Mouse (Mus musculus) midbrain, embryonic 14.5 days (tissue): ENCODE results near the gene Gpnmb. TPM values are rescaled to one million over a fixed set of nuclear protein-coding genes. Genes with fewer than 3 reads are reported as not detected.

Experiments used
- ATAC-seq: fragments of 200-750 bp; cut with Nextera tagmentation; 2 replicates; pipeline ENCODE4 v1.8.0; 2017; ENCODE audit warnings: moderate number of reproducible peaks, moderate library complexity; ENCODE audit not compliant: low FRiP score, low TSS enrichment
- DNase-seq: peaks from one replicate; pipeline ENCODE4 v3.0.0-alpha.2; 2015
- H3K27ac ChIP-seq: fragments of 300-500 bp; sonication (generic); replicated peaks from 2 replicates; pipeline ENCODE4 v1.5.1; 2014; ENCODE audit warnings: mild to moderate bottlenecking, low read depth, low read length, moderate library complexity
- H3K27me3 ChIP-seq: fragments of 300-500 bp; sonication (generic); 2 replicates; pipeline ENCODE4 v1.6.1; 2014; ENCODE audit warnings: low read length, control low read depth, mixed read lengths; ENCODE audit not compliant: control insufficient read depth, insufficient read depth
- H3K36me3 ChIP-seq: fragments of 300-500 bp; sonication (generic); 2 replicates; pipeline ENCODE4 v1.6.1; 2014; ENCODE audit warnings: low read length, control low read depth; ENCODE audit not compliant: control insufficient read depth, insufficient read depth
- H3K4me1 ChIP-seq: fragments of 300-500 bp; sonication (generic); 2 replicates; pipeline ENCODE4 v1.6.1; 2014; ENCODE audit warnings: mild to moderate bottlenecking, antibody characterized with exemption, low read length, control low read depth; ENCODE audit not compliant: control insufficient read depth, insufficient read depth
- H3K4me2 ChIP-seq: fragments of 300-500 bp; sonication (generic); 2 replicates; pipeline ENCODE4 v1.6.1; 2014; ENCODE audit warnings: mild to moderate bottlenecking, low read length, moderate library complexity
- H3K4me3 ChIP-seq: fragments of 300-500 bp; sonication (generic); replicated peaks from 2 replicates; pipeline ENCODE4 v1.5.1; 2014; ENCODE audit warnings: low read depth, low read length
- H3K9ac ChIP-seq: fragments of 300-500 bp; sonication (generic); replicated peaks from 2 replicates; pipeline ENCODE4 v1.6.1; 2014; ENCODE audit warnings: mild to moderate bottlenecking, low read length, moderate library complexity
- H3K9me3 ChIP-seq: fragments of 300-500 bp; sonication (generic); 2 replicates; pipeline ENCODE4 v1.6.1; 2016; ENCODE audit warnings: low read length, control low read depth, mixed read lengths; ENCODE audit not compliant: control insufficient read depth
- WGBS: fragments of 180-500 bp; shearing (Covaris S2); extraction: QIAGEN DNeasy Blood & Tissue Kit; methylation state at CpG from one replicate; pipeline ENCODE4 v1.1.7; 2014; 5-methylcytosine and 5-hydroxymethylcytosine counted together
- polyA plus RNA-seq: library from polyadenylated mRNA; unstranded; fragments of >200 nt; fragmentation: Nextera tagmentation; extraction: Ambion mirVana; gene quantifications from 2 replicates; pipeline ENCODE4 v1.2.1, GENCODE M21; 2014

The Gpnmb gene
- polyA plus RNA-seq, 1 experiment from 2014 or later = 1.2 TPM

DNA sequence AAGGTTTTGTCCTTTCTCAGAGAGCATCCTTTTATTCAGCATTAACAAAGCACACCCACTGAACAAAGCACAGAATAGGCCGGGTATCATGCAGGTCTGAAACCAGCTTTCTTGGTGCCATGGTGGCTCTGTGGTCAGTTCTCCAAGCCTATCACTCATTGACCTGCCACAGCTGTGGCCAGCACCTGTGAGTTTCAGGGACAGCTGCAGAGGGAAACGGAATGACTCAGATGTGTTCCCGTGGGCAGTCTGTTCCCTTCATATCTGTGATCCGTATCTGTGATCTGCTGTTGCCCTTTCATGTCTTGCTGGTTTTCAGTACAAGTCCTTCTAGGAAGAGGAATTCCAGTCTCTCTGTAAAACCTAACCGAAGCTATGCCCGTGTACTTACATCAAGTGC, 10.2 kb downstream of the Gpnmb start:
- H3K9ac ChIP-seq = no peak overlapping the region
- H3K4me1 ChIP-seq = no peaks in the 10 kb centered on the region
- H3K36me3 ChIP-seq = no peaks in the 10 kb centered on the region

GRCm38 (mm10) chr6:49046976-49047375, 10.6 kb downstream of the Gpnmb start:
- DNase-seq (no peak), ATAC-seq (no peak)
- Histone ChIP-seq H3K36me3 (no peaks in the 10 kb centered on the region), H3K9ac (no peak overlapping the region), H3K27me3 (no peaks in the 10 kb centered on the region), H3K27ac (no peak overlapping the region), H3K4me3 (no peak overlapping the region), H3K9me3 (no peaks in the 10 kb centered on the region), H3K4me2 (no peak overlapping the region), H3K4me1 (no peaks in the 10 kb centered on the region)
- 82% methylated on average over 8 of the region's 8 CpGs for WGBS

More for the DNA sequence above, 10.2 kb downstream of the Gpnmb start:
- DNase-seq (no peak), ATAC-seq (no peak)
- Histone ChIP-seq H3K9me3 (no peaks in the 10 kb centered on the region), H3K27ac (no peak overlapping the region), H3K27me3 (no peaks in the 10 kb centered on the region), H3K4me3 (no peak overlapping the region), H3K4me2 (no peak overlapping the region)
- WGBS = 65% methylated on average over 6 of the region's 6 CpGs

DNA sequence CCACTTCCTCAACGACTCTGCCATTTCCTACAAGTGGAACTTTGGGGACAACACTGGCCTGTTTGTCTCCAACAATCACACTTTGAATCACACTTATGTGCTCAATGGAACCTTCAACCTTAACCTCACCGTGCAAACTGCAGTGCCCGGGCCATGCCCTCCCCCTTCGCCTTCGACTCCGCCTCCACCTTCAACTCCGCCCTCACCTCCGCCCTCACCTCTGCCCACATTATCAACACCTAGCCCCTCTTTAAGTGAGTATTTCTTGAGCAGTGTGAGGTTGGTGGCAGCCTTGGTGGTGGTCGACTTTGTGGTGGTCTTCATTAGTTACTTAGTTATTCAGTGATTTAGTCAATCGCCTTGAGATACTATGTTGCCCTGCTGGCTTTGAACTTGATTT, 11.5 kb downstream of the Gpnmb start:
- Histone ChIP-seq H3K27me3 (no peaks in the 10 kb centered on the region), H3K4me1 (no peaks in the 10 kb centered on the region), H3K4me2 (no peak overlapping the region), H3K36me3 (no peaks in the 10 kb centered on the region), H3K9ac (no peak overlapping the region), H3K9me3 (no peaks in the 10 kb centered on the region), H3K4me3 (no peak overlapping the region), H3K27ac (no peak overlapping the region)
- 82% methylated on average over 10 of the region's 10 CpGs for WGBS
- no peak for ATAC-seq
- no peak for DNase-seq

GRCm38 (mm10) chr6:49048395-49048794, 12.0 kb downstream of the Gpnmb start:
- Histone ChIP-seq H3K27me3 (no peaks in the 10 kb centered on the region), H3K4me2 (no peak overlapping the region), H3K36me3 (no peaks in the 10 kb centered on the region), H3K27ac (no peak overlapping the region), H3K4me3 (no peak overlapping the region), H3K4me1 (no peaks in the 10 kb centered on the region), H3K9me3 (no peaks in the 10 kb centered on the region), H3K9ac (no peak overlapping the region)
- DNase-seq (no peak), ATAC-seq (no peak)
- 89% methylated on average over 10 of the region's 10 CpGs for WGBS

DNA sequence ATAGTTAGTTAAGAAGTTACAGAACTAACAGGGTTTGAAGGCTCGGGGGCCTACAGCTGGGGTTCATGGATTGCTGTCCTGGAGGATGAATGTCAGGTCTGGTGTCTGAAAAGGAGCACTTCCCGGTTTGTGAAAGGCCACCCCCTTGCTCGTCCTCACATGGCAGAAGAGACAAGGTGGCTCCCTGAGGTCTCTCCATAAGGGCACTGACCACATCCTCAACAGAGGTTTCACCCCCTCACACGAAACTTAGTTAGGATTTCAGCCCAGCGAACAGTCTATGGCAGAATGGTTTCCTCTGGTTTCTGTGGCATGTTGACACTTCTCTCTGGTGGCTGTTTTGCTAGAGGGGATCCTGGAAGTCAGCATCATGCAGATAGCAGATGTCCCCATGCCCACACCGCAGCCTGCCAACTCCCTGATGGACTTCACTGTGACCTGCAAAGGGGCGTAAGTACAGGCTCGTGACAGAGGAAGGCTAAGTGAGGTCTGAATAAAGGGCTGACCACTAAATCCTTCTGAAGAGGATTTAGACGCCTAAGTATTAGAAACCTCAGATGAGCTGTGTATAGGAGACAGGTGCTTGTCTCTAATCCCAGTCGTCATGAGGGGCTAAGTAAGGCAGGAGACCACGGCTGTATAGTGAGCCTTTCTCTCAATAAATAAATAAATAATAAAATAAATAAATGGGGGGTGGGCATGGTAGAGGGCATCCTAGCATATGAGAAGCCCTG, 14.5 kb downstream of the Gpnmb start:
- Histone ChIP-seq H3K27ac (no peak overlapping the region), H3K4me3 (no peak overlapping the region), H3K9me3 (no peaks in the 10 kb centered on the region), H3K4me2 (no peak overlapping the region), H3K36me3 (no peaks in the 10 kb centered on the region), H3K9ac (no peak overlapping the region), H3K27me3 (no peaks in the 10 kb centered on the region), H3K4me1 (peaks cover 12% of the 10 kb centered on the region)
- 39% methylated on average over 11 of the region's 11 CpGs for WGBS
- DNase-seq (no peak), ATAC-seq (no peak)

- 71% methylated on average over 5 of the region's 5 CpGs for WGBS
- no peaks in the 10 kb centered on the region for H3K27me3 ChIP-seq
- DNase-seq = no peak
These were observed 15.8 kb downstream of the Gpnmb start for GRCm38 (mm10) chr6:49052191-49052590.

DNA sequence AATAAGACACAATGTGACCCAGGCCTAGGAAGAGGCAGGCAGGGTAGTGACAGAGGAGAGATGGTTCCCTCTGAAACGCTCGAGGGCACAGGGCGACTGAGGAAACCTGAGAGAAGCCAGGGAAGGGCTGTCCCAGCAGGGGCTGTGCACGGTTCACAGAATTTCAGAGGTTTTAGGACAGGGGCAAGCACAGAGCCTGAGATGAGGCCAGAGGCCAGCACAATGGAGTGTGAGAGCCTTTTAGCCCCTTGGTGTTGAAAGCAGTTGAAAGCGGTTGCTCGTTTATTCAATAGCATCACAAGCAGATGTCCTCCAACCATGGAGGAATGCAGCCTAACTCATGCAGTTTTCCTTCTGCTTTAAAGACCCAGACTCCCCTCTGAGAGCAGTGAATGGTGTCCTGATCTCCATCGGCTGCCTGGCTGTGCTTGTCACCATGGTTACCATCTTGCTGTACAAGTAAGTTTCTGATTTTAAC, 18.9 kb downstream of the Gpnmb start:
- Histone ChIP-seq H3K27ac (peak overlapping the region; percentile 64), H3K4me1 (peaks cover 15% of the 10 kb centered on the region), H3K9me3 (no peaks in the 10 kb centered on the region), H3K4me3 (no peak overlapping the region), H3K4me2 (peak overlapping the region; percentile 22; the same call in 1 of the 2 replicates), H3K27me3 (no peaks in the 10 kb centered on the region), H3K36me3 (no peaks in the 10 kb centered on the region), H3K9ac (0 out of 2 replicates have a peak overlapping the region, but pooled peaks have one; percentile 13)
- ATAC-seq = peak; percentile 58; the same call in 1 of the 2 replicates
- under 1% methylated on average over 7 of the region's 7 CpGs for WGBS
- DNase-seq = peak; percentile 76

More at GRCm38 (mm10) chr6:49052191-49052590, 15.8 kb downstream of the Gpnmb start:
- no peaks in the 10 kb centered on the region for H3K36me3 ChIP-seq
- H3K9me3 ChIP-seq = no peaks in the 10 kb centered on the region
- no peak overlapping the region for H3K9ac ChIP-seq
- ATAC-seq = no peak
- H3K4me2 ChIP-seq = no peak overlapping the region
- no peak overlapping the region for H3K4me3 ChIP-seq
- no peak overlapping the region for H3K27ac ChIP-seq
- peaks cover 15% of the 10 kb centered on the region for H3K4me1 ChIP-seq

DNA sequence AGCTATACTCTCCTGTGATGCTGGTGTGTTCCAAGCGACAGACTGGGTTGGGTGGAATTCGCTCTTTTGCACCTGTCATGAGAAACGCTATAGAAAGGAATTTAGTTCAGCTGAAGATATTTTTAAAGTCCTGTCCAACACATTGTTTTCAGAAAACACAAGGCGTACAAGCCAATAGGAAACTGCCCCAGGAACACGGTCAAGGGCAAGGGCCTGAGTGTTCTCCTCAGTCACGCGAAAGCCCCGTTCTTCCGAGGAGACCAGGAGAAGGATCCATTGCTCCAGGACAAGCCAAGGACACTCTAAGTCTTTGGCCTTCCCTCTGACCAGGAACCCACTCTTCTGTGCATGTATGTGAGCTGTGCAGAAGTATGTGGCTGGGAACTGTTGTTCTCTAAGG, 19.7 kb downstream of the Gpnmb start:
- Histone ChIP-seq H3K4me2 (no peak overlapping the region), H3K27ac (no peak overlapping the region), H3K36me3 (no peaks in the 10 kb centered on the region), H3K9ac (no peak overlapping the region; the same call in 1 of the 2 replicates), H3K27me3 (no peaks in the 10 kb centered on the region), H3K9me3 (no peaks in the 10 kb centered on the region), H3K4me3 (no peak overlapping the region), H3K4me1 (peaks cover 15% of the 10 kb centered on the region)
- no peak for DNase-seq
- ATAC-seq = no peak
- WGBS = 45% methylated on average over 9 of the region's 9 CpGs
